Mouse (Mus musculus) thymus, adult 18-20 months (tissue): ENCODE data around the gene Amph.
"Not testable (repeated sequence)": the region's sequence is repeated elsewhere in the genome, so short reads cannot be mapped to it uniquely, and the experiment has no call there.

Experiments used
- DNase-seq, 2 experiments: peaks; one replicate each; pipeline ENCODE4 v3.0.0; 2022; ENCODE audit warnings: mixed read lengths in 2 of 2

The Amph gene

DNA sequence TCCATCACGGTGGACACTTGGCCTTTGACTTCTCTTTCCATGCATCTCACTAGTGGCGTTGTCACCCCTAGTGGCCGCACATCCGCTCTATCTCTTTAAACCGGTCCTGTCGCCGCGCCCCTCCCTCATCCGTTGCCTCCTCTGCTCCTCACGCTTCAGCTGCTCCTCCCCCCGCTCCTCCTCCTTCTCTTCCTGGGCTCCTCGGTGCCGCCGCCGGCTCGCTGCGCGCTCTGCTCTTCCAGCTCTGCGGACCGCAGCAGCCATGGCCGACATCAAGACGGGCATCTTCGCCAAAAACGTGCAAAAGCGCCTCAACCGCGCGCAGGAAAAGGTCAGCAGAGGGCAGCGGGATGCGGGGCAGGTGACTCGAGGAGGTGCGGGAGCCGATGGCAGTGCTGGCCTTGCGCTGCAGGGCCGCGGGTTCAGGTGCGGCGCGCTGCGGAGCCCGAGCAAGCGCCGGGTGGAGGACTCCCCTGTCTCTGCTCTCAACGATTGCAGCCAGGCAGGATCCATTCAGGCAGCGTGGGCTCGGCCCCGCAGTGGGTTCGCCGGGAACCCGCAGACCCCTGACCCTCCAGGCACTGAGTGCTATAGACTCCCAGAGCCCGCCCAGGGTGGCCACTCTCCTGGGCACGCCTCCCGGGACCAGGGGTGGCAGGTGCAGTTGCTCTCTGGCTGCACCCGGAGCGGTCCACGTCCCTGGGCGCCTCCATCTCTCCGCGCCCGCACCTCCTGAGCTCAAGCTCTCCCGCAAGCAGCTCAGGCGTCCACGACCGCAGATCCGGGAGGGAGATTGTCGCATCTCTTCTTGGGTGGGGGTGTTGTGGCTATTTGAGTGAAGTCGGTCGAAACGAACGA, at the start of gene Amph:
Gene Amph (plus strand): TSS at position 35 of the 858 bp plus-strand sequence.
- peak; percentile 13 to 16 for DNase-seq

DNA sequence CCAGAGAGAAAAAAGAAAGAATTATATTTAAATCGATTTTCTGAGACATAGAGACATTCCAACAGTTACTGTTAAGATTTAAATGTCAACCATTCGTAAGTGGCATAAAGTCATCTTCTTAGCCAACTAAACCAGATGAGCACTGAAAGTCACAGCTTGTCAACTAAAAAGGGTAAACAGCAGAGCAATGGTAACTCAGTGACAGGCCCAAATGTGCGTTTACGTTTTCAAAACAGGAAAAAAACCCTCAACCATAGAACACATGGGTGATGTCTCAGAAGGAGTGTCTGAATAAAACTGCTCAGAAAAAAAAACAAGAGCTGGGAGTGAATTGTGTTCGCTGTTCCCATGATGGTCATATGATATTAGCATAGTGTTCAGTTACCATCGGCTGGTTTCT, 44.4 kb upstream of the Amph start:
- no peak for DNase-seq

DNA sequence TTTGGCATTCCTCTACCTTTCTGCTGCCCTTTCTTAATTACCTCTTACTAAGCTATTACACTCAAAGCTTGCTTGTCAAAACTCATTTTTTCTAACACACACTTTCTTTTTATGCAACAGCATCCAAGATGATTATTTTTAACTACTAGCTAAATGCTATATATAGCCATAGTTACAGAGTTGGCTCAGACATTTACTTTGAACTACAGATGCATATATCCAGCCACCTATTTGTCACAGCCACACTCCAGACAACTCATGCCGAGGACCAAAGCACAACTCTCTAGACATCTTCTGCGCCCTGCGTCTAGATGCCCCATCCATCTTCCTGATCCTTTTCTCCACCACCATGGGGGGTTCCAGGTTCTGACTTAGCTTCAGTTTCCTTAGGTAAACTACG, 33.2 kb upstream of the Amph start:
- no peak for DNase-seq

DNA sequence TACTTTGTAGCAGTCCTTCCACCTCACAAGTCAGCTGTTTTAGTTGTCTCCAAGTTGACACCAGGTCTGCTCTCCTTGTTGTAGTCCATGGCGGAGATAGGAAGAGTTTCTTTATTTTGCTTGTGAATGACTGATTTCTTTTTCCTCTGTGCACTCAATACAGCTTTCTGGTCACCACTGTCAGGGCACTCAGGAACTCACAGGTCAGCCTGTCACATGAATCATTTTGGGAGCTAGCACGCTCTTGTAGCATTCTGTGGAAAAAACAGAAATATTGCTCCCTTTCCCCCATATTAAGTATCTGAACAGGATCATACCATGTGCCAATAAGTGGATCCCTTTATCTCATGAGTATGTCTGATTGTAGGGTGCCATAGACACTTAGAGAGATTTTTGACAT, 14.8 kb upstream of the Amph start:
- DNase-seq = not testable (repeated sequence)

DNA sequence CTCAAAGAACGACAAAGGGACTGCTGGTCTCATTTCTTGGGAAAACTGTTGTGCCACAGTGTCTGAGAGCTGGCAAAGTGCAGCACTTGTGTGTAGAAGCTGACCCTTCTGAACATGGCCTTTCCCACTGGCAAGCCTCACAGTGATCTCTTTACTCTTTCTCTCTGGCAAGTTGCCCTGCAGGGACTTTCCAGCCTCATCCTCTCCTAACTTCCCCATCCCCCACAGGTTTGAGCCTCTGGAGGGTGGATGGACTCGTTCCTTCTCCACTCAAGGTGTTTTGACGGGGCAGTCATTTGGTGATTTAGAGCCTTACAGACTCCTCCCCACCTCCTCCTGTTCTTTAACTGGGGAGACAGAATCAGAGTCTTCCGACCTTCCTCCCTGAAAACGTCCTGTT, 319 bp upstream of the Amph start:
- DNase-seq = no peak

DNA sequence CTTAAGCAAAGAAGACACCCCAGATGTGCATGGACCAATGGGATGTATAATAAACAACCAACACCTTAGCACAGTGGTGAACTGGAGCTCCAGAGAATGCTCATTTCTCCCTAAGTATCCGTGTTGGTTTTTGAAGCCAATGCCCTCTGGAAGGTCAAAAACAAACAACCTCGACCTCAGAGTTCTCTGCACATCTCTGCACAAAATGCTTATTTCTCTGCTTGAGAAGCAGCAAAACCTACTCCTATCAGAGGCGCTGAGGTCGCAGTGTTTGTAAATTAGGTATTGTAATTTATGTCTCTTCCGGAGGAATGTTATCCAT, 985 bp downstream of the Amph start:
- DNase-seq = no peak

DNA sequence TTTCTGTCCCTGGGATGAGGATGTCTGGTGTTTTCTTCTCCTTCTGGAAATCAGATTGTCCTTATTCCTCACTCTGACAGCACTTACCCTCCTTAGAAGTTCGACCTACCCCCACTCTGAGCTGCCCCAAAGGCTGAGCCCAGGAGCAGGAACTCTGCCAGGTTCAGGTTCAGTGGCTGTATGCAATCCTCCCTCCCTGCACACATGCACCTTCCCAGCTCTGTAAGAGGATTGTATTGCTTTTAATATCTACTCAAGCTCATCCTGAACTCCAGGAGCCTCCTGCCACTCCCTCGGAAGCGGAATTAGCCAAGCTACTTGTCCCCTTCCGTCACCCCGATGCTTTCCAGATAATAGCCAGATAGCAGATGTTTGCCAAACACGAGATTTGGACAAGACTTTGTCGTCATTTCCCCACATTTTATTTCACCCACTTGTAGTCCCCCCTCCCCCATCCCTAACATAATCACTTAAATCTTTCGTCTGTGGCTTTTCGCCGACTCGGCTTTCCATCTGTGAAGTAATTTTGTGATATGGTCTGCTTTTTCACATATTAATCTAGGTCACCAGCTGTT, 1.7 kb downstream of the Amph start:
- no peak for DNase-seq

DNA sequence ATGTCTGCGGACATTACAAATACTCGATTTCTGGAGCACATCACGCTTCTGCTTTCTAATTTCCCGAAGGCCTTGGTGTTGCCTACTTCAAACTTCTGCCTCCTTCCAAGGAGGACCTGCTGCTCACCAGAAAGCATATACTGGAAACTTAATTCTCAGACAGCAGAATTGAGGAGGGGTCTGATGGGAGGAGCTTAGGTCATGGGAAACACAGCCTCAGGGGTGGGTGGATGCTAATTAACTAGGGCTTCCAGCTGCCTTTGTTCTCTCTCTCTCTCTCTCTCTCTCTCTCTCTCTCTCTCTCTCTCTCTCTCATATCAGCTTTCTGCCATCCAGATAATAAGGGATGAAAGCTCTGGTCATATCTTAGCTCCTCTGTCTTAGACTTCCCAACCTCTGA, 5.6 kb downstream of the Amph start:
- no peak for DNase-seq

DNA sequence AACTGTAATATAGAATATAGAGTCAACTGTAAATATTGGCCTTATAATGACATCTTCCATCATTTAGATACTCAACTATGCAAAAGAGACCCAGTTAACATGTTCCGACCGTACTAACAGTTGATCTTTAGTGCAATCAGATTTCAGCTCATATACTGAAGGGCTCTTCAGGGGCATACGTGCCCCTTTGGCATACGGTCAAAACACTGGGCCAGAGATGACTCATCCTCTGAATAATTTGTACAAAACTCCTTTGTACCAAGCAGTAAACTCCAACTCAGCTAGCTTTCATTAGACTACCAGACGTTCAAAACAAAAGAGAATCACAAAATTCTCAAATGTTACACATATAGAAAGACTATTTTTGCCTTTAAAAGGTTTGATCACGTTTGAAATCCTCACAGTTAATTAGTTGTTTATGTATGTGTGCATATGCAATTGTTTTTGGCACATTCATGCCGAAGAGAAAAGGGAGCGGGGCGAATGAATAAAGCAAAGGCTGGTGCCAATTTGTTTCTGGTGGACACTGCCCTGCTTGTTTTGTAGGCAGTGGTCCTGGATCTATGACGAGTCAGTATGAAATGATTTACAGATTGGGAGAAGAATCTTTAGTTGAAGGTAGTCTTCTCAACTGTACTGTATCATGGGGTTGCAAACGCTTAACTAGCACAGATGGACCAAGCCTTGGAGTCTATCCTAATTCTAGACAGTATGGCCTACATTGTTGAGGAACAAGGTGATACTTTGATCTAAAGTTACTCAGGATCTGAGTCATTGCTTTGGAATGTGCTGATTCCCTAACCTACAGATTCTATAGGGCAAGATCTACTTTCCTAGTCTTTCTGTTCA, 8.3 kb downstream of the Amph start:
- no peak for DNase-seq

DNA sequence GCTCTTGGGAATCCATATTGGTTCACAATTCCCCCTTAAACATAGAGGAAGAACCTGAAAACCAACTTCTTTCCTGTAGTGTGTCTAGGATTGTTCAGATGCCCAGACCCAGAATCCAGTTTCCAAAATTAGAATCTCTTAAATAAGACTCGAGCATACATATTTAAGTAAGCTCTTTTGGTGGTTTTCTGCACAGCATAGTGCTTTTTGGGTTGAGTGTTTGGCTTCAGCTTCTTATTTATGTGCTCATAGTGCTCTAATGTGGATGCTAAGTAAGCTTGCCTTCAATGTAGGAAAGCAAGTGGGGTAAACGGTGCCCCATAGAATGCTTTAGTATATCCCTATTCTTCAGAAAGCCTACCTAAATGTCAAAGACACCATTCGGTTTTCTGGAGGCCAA, 9.0 kb downstream of the Amph start:
- DNase-seq = no peak

DNA sequence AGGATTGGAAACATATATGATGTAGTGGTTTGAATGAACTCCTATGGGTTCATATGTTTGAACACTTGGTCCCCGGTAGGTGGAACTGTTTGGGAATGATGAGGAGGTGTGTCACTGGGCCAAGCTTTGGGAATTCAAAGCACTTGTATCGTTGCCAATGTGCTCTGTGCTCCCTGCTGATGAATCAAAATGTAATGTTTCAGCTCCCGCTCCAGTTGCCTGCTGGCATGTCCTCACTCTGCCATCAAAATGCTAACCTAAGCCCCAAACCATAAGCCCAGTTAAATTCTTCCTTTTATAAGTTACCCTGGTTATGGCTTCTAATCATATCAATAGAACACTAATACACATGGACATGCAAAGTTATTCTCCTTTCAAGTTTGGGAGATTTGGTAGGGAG, 24.6 kb downstream of the Amph start:
- DNase-seq = no peak

DNA sequence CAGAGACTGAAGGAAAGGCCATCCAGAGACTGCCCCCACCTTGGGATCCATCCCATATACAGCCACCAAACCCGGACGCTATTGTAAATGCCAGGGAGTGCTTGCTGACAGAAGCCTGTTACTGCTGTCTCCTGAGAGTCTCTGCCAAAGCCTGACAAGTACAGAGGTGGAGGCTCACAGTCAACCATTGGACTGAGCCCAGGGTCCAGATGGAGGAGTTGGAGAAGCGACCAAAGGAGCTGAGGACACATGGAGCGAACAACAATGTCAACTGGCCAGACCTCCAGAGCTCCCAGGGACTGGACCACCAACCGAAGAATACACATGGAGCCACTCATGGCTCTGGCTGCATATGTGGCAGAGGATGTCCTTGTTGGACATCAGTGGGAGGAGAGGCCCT, 26.3 kb downstream of the Amph start:
- DNase-seq = no peak

DNA sequence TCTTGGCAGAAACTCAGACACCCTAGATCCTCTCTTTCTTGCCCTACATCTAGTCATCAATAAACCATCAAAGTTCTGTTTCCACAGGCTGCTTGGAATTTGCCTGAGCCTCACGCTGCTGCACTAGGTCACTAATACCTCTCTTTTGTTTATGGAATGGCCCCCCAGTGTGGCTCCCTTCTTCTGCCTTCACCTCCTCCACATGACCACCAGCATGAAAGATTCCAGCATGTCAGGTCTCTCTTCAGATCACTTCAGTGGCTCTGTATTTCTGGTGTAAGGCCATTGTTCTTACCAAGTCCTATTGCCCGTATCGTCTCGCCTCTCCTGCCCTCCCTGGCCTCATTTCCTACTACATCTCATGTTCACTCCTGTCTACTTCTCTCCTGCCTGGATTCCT, 39.3 kb downstream of the Amph start:
- no peak for DNase-seq

DNA sequence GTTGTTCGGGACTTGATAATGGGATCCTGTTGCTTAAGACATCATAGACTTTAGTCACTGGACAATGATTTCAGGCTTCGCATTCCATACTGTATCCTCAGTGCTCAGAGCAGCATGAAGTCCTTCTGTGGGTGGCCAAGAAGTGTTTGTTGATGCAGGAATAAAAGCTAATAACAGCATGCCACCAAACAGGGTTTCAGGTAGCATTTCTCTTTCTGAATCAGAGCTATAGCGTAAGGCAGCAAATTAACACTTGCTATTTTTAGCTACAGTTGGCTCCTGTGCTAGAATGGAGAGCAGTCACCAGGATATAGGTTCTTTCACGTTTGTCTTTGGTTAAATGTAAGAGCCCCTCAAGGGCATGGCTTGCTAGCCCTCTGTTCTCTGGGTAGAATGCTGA, 40.3 kb downstream of the Amph start:
- no peak for DNase-seq

DNA sequence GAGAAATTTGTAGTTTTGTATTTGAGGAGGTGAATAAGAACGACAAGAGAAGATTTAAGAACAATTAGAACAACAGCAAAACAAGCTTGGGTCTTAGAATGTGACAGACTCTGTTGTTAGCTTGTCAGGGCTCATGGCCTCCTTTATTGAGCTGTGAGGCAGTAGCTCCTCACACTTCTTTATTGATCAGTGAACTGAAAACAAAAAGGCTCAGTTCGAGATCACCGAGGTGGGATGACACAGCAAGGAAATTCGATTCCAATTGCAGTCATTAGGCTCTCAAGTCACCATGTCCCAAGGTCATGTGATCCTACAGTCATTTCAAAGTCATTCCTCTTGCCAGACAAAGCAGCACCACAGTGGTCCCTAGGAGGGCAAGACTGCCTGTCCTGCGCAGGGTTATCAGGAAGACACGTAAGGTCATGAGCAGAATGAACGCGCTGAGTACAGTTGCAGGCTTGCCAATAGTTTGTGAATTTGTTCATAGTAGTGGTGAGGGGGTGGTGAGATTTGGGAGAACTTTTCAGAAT, 41.2 kb downstream of the Amph start:
- no peak for DNase-seq

DNA sequence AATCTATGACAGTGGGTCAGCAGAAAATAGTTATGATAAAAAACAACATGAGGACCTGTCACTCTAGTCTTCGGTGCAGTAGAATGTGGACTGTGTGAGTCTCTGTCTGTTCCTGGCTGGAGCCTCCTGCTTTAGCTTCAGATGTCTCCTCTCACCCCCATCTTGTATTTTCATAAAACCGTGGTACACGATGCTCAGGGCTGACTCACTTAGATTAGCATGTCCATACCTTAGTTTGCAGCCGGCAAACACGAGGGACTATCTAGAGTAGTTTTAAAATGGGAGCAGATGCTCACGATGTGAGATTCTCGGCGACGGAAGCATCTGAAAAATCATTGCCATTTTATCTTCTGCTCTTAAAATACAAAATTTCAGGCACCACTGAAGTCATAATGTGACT, 54.5 kb downstream of the Amph start:
- no peak for DNase-seq

DNA sequence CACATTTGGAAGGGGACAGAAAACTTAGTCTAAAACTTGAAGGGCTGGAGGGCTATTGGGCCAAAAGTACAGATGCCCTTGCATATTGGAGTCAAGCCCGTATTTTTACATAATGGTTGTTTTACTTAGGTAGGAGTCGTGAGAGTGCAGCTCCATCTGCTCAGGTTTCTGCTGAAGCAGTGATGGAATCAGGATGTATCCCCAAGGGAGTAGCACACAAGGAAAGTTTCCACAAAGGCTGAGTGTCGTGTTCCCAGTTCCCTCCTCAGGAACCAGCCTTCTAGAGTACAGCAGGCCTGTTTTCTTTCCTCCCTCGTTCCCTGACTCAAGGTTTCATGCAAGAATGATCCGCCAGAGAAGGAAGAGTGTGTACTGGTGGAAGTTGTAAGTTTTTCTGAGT, 56.4 kb downstream of the Amph start:
- no peak for DNase-seq

DNA sequence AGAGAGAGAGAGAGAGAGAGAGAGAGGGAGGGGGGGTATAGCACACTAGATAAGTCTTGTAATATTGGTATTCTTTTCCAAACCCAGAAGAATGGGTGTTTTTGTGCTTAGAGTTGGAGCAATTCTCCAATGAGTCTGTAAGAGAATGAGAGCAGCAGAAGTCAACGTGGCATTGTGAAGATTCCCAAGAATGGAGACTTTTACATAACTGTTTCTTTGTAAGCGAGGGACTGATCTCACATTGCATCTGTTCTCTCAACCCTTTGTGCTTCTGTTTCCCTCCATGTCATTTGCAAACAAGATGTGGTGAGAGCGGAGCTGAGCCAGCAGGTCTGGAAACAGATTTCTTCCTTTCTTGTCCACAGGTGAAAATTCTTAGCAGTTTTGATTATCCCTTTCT, 60.4 kb downstream of the Amph start:
- no peak for DNase-seq

DNA sequence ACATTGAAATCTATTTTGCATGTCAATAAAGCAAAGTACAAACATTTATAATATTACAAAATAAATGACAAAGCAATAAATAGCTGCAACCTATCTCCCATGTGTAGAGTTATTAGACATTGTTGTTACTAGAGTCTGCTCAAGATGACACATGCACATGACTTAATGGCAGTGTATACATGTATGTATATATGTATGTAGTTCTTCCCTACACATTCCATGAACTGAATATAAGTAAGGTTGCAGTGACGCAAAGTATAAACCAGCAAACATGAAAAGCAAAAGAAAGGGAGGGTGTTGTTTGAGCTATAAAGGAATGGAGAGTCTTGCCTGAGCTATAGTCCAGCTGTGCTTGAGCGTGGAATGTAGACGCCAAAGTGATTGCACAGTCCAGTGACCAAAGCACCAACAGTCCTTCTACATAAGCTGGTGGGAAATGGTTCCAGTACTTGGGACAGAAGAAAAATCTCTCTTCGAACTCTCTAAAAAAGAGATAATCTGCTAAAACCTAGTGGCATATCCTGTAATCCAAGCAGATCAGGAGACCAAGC, 66.9 kb downstream of the Amph start:
- DNase-seq = no peak

DNA sequence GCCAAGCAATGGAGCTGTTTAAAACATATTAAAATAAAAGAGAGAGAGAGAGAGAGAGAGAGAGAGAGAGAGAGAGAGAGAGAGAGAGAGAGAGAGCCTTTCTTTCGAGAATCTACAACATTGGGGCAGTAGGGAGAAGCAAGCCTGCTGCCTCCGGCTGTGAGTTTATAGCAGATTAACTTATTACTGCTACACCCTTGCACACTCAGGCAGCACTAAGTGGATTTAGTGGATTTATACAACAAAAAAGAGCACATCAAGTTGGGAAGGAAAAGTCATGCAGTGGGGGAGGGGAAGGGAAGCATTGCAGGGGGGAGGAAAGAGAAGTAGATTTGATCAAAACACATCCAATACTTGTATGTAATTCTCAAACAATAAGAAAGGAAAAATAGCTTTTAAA, 73.5 kb downstream of the Amph start:
- no peak for DNase-seq

DNA sequence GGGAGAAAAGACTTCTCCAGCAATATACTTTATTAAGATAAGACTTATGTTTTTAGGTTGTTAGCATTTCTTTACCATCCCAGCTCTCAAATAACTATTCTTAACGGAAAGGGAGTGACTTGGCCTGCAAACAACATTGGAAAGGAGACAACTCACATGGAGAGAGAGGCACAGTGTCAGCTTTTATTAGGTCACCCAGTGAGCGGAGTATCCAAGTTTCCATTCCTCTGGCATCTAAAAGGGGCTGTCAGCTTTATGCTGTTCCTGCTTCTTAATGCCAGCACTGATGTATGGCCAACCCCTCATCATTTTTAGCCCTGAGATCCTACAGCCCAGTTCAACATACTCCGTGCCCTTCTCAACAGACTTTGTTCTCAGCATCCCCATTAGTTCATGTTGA, 74.3 kb downstream of the Amph start:
- no peak for DNase-seq

DNA sequence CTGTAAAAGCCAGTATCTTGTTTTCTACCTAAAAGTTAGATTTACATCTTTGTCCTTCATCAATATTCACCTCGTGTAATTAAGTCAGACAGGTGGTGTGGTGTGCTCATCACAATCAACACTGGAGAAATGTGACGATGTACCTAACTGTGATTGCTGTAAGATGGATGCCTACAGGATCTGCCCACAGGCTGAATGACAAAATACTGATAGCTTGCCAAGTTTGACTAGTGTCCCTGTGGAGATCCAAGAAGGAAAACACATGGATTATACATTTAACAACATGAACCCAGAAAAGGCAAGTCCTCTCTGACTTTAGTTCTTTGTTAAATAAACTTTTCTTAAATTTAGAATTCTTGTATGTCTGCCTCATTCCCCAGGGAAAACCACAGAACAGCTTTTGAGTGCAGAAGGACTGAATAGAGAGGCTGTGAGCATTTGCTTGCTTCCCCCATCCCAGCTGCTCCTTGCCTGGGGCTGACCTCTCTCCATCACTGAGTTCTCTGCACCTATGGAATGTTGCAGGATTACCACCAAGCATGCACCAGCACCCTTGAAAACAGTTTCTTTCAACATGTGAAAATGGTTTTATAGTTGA, 77.2 kb downstream of the Amph start:
- no peak for DNase-seq

DNA sequence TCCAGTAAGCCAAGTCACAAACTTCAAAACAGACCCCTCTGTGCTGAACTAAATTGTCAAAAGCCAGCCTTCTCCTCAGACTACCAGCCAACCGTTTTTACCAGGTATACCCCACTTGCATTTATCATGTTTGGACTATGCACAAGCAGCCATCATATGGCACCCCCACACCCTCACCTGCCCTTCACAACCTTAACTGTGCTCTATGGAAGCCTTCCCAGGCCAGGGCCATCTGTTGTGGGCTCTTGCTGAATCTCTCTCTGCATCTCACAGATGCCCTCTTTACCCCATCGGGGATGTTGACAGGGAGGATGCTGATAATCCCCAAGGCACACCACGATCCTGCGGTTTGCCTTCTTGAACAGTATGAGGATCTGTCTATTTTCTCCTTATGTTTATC, 77.9 kb downstream of the Amph start:
- no peak for DNase-seq
